Mouse (Mus musculus) stomach, postnatal 0 days (tissue): ENCODE measurements around the gene Zfp94. TPM values are rescaled to one million over a fixed set of nuclear protein-coding genes. Genes with fewer than 3 reads are reported as not detected.
A peak's percentile ranks its signal among the peaks of the same experiment; 100 is the strongest.

Experiments
- ATAC-seq: fragments of 200-750 bp; cut with Nextera tagmentation; 2 replicates; pipeline ENCODE4 v1.8.0; 2017; ENCODE audit not compliant: low FRiP score, low TSS enrichment
- DNase-seq: peaks from one replicate; pipeline ENCODE4 v3.0.0-alpha.2; 2016; ENCODE audit warnings: low spot score
- H3K27ac ChIP-seq: fragments of 300-500 bp; sonication (generic); replicated peaks from 2 replicates; pipeline ENCODE4 v1.5.1; 2014; ENCODE audit warnings: mild to moderate bottlenecking, control low read depth
- H3K27me3 ChIP-seq: fragments of 300-500 bp; sonication (generic); 2 replicates; pipeline ENCODE4 v1.6.1; 2014; ENCODE audit warnings: low read length; ENCODE audit not compliant: control insufficient read depth, insufficient read depth
- H3K36me3 ChIP-seq: fragments of 300-500 bp; sonication (generic); 2 replicates; pipeline ENCODE4 v1.6.1; 2014; ENCODE audit warnings: low read length, mixed read lengths; ENCODE audit not compliant: control insufficient read depth, insufficient read depth
- H3K4me1 ChIP-seq: fragments of 300-500 bp; sonication (generic); replicated peaks from 2 replicates; pipeline ENCODE4 v1.6.1; 2014; ENCODE audit warnings: antibody characterized with exemption; ENCODE audit not compliant: control insufficient read depth, insufficient read depth
- H3K4me2 ChIP-seq: fragments of 300-500 bp; sonication (generic); replicated peaks from 2 replicates; pipeline ENCODE4 v1.6.1; 2014; ENCODE audit warnings: low read depth, mild to moderate bottlenecking, control low read depth, moderate library complexity
- H3K4me3 ChIP-seq: fragments of 300-500 bp; sonication (generic); 2 replicates; pipeline ENCODE4 v1.5.1; 2014; ENCODE audit warnings: low read depth, low read length, control low read depth
- H3K9ac ChIP-seq: fragments of 300-500 bp; sonication (generic); 2 replicates; pipeline ENCODE4 v1.6.1; 2014; ENCODE audit warnings: mild to moderate bottlenecking, low read length, control low read depth, mixed read lengths
- H3K9me3 ChIP-seq: fragments of 300-500 bp; sonication (generic); 2 replicates; pipeline ENCODE4 v1.6.1; 2016; ENCODE audit warnings: low read length; ENCODE audit not compliant: control insufficient read depth
- CTCF ChIP-seq: IDR thresholded peaks from 2 replicates; pipeline ENCODE4 v1.5.1; 2016; ENCODE audit warnings: antibody characterized with exemption, low read depth, mild to moderate bottlenecking, moderate library complexity
- EP300 ChIP-seq: optimal IDR thresholded peaks from 2 replicates; pipeline ENCODE3; 2016; ENCODE audit warnings: antibody characterized with exemption
- WGBS: fragments of 180-500 bp; shearing (Covaris S2); extraction: QIAGEN DNeasy Blood & Tissue Kit; methylation state at CpG from one replicate; pipeline ENCODE4 v1.1.7; 2014; 5-methylcytosine and 5-hydroxymethylcytosine counted together
- microRNA-seq: library from miRNA; unstranded; fragments of <30 nt; microRNA quantifications from one replicate; pipeline ENCODE4, GENCODE M21; 2016
- polyA plus RNA-seq: library from polyadenylated mRNA; unstranded; fragments of >200 nt; fragmentation: Nextera tagmentation; extraction: Ambion mirVana; gene quantifications from 2 replicates; pipeline ENCODE4 v1.2.1, GENCODE M21; 2015

Gene Zfp94
- polyA plus RNA-seq, 1 experiment from 2014 or later: 5.5 TPM

DNA sequence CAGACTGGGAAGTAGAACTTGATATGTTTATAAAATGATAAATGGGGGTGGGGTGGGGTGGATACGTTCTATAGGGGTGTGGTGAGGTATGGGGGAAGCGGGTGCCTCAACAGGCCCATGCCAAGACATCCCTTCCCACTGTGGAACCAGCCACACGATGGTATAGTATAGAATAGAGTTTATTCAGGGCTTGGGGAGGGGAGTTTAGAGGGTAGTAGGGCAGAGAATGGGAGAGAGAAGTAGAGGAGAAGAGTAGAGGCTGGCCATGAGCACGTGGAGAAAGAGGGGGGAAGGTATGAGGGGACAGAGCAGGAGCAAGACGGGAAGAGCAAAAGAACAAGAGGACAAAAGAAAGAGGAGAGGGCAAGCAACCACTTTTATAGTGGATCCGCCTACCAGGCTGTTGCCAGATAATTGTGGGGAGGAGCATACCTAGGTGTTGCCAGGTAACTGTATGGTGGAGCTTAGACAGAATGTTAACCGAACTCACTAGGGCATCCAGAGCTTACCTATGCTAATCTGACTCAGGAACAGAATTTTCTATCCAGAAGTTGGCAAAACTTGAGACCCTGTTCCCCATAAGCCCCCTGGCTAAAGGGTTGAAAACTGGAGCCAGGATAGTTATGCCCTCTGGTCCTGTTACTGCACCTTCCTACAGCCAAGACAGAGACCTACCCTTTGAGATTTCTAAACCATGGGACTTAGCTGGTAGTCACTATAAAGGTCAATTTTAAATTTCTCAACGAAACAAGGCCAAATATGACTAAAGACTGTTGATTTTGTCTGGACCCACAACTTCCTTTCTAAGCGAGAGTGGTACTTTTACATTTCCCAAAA is 62.5 kb downstream of the Zfp94 start:
- H3K4me1 ChIP-seq: 0 out of 2 replicates have a peak, but pooled peaks cover 6% of the 10 kb centered on the region
- ATAC-seq (peak; percentile 53), DNase-seq (peak; percentile 2)
- H3K4me3 ChIP-seq: peak overlapping the region; percentile 55; the same call in 1 of the 2 replicates
- 61% methylated on average over 9 of the region's 9 CpGs for WGBS
- H3K27ac ChIP-seq: no peak overlapping the region
- H3K27me3 ChIP-seq: no peaks in the 10 kb centered on the region
- TF ChIP-seq EP300 (no peak), CTCF (no peak)
- peak overlapping the region; percentile 74; the same call in 1 of the 2 replicates for H3K9ac ChIP-seq
- no peaks in the 10 kb centered on the region for H3K36me3 ChIP-seq
- H3K4me2 ChIP-seq: peak overlapping the region; percentile 73
- H3K9me3 ChIP-seq: no peaks in the 10 kb centered on the region

Small RNAs within 50 kb of the gene (microRNA-seq; reads per million reads assigned to microRNA genes)
- not detected for gene Gm27592

Other genes with a start within 250 kb of the Zfp94 start
- gene Zfp180, start 234.7 kb downstream of the Zfp94 start, polyA plus RNA-seq: 6.7 and 7.1 TPM in 2 replicates
- gene Zfp112, start 204.4 kb downstream of the Zfp94 start, polyA plus RNA-seq: 2.2 and 3.4 TPM in 2 replicates
- 8.3 TPM in 2 replicates for gene Zfp235, start 182.5 kb downstream of the Zfp94 start, polyA plus RNA-seq
- gene Zfp114, start 141.6 kb downstream of the Zfp94 start, polyA plus RNA-seq: 1.2 and 1.4 TPM in 2 replicates
- gene Zfp111, start 105.2 kb downstream of the Zfp94 start, polyA plus RNA-seq: 3.4 and 4.0 TPM in 2 replicates
- 1.4 and 1.6 TPM in 2 replicates for gene Zfp109, start 79.1 kb downstream of the Zfp94 start, polyA plus RNA-seq
- gene Zfp108, start 61.9 kb downstream of the Zfp94 start, polyA plus RNA-seq: 1.8 and 1.9 TPM in 2 replicates
- 4.3 TPM in 2 replicates for gene Zfp93, start 46.2 kb downstream of the Zfp94 start, polyA plus RNA-seq
- gene Zfp61, start 15.4 kb downstream of the Zfp94 start, polyA plus RNA-seq: 12.9 and 13.8 TPM in 2 replicates
- 0.15 and 0.42 TPM in 2 replicates for gene Tescl, start 17.3 kb upstream of the Zfp94 start, polyA plus RNA-seq
- 196 and 201 TPM in 2 replicates for gene Lypd5, start 32.5 kb upstream of the Zfp94 start, polyA plus RNA-seq
- 15.5 and 17.0 TPM in 2 replicates for gene Kcnn4, start 53.6 kb upstream of the Zfp94 start, polyA plus RNA-seq
- gene Smg9, start 83.0 kb upstream of the Zfp94 start, polyA plus RNA-seq: 14.1 and 14.4 TPM in 2 replicates
- 0.05 and 0.10 TPM in 2 replicates for gene Irgc1, start 135.6 kb upstream of the Zfp94 start, polyA plus RNA-seq
- gene Plaur, start 145.8 kb upstream of the Zfp94 start, polyA plus RNA-seq: 26.8 and 28.8 TPM in 2 replicates
- gene Cadm4, start 165.4 kb upstream of the Zfp94 start, polyA plus RNA-seq: 3.4 and 4.5 TPM in 2 replicates
- 13.6 and 15.8 TPM in 2 replicates for gene Zfp428, start 190.3 kb upstream of the Zfp94 start, polyA plus RNA-seq
- 0.07 and 0.10 TPM in 2 replicates for gene AC161166.1, start 195.8 kb upstream of the Zfp94 start, polyA plus RNA-seq
- 4.3 and 5.7 TPM in 2 replicates for gene Irgq, start 214.0 kb upstream of the Zfp94 start, polyA plus RNA-seq
- gene Pinlyp, start 229.5 kb upstream of the Zfp94 start, polyA plus RNA-seq: 61.2 and 62.9 TPM in 2 replicates
- gene Xrcc1, start 229.6 kb upstream of the Zfp94 start, polyA plus RNA-seq: 27.4 and 31.4 TPM in 2 replicates